Mouse (Mus musculus) granulocyte monocyte progenitor cell, adult 5-6 weeks (primary cell): ENCODE data around the gene Rad9b. TPM values are rescaled to one million over a fixed set of nuclear protein-coding genes. Genes with fewer than 3 reads are reported as not detected.

ENCODE experiments used
- ATAC-seq: replicated peaks from 2 replicates; pipeline ENCODE4 v1.8.0; 2016; ENCODE audit warnings: mild to moderate bottlenecking, moderate TSS enrichment, inconsistent platforms; ENCODE audit not compliant: poor library complexity, severe bottlenecking
- total RNA-seq, 2 experiments: library from RNA; stranded (forward) in 1 of 2; stranded (reverse) in 1 of 2; fragments of 200-712, 200-1000 nt in 1 of 2; fragments of >200 nt in 1 of 2; fragmentation: Nextera tagmentation in 1 of 2; gene quantifications; 2 replicates each; pipeline ENCODE4 v1.2.3; 2014 to 2017

The Rad9b gene
- total RNA-seq, 2 experiments from 2014 or later = 3.3 to 5.6 TPM

DNA sequence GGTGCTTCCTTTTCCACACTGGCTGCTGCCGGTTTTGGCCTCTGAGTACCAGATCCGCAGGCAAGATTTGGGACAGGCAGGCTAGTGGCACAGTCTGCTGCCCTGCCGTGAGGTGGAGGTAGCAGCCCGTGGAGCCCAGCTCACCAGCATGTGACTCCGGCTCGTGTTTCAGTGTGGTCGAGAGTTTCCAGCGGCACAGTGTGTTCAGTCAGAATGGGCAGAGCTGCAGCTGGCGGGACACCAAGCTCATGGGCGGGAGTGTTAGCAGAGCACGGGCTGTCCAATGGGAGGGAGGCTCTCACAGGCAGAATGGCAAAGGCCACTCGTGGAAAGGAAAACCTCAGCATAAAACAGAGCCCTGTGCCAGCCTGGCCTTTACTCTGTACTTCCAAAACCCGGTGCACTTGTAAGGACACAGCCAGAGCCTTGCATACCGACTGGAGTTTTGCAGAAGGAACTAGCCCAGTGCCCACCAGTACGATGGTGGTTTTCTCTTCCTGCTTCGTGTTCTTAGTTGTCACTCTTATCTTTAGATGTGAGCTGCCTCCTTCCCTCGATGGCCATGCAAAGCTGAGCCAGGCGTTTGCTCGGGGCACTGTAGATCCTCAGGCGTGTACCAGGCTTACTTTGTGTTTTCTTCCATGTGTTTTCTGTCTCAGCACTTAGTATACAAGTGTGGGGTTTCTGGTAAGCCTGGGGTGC is 38.9 kb downstream of the Rad9b start:
- peak; percentile 51 for ATAC-seq

DNA sequence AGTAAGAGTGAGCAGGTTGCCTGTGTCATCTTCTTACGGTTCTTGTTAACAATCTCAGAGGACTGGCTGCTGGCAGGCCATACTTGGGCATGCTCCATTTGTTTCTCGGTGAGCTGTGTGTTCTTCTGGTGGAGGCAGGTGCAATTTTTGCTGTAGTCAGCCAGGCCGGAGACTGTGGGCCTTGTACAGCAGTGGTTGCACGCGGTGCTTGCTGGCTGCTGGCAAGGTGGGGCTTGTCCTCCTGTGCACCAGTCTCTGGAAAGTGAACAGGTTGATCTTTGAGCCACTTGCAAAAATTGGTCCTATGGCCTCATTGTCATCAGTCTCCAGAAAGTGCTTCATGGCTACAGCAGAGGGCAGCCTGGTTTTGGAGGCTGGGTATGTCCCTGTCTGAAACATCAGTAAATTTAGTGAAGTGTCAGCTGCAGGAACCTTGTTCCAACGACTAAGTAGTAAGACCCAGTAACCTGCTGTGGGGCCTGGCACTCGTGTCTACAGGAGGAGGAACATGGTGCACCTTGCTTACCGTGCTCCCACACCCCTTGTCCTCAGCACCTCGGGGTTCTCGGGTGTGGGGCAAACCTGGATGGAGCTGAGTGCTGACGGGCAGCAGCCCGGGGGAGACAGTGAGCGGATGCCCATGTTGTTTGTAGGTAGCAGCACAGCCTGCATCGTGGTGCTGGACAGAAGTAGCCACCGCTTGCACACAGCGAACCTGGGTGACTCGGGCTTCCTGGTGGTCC is 40.9 kb downstream of the Rad9b start:
- ATAC-seq = no peak

DNA sequence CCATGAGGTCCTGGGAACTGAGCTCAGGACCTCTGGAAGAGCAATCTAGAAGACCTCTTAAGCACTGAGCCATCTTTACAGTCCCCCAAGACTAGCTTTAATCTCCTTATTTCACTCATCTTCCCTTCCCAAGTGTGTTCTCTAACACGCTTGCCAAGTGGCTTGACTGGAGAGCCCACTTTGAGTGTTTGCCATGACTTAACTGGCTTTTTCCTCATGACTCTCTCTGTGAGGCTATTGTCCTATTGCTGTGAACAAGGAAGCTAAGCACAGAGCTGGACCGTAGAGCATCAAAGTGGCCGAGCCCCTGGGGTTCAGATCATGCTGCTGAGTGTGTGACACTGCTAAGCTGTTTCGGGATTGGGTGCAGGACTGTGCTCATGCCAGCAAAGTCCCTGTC is 41.7 kb downstream of the Rad9b start:
- ATAC-seq = no peak

DNA sequence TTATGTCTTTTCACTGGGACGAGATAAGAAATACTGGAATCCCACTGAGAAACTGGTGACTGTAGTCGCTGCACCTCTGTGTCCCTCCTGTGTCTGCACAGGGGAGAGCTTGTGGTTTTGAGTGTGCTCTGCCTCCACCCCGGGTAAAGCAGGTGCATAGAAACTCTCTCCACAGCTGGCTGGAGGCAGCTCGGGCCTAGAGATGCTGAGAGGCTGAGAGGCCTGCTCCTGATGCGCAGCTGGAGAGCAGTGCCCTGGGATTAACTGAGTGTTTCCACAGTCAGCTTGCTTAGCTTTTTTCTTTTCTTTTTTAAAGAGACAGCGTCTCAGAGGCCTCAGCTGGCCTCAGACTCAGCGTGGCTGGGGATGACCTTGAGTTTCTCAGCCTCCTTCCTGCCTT is 42.3 kb downstream of the Rad9b start:
- no peak for ATAC-seq

DNA sequence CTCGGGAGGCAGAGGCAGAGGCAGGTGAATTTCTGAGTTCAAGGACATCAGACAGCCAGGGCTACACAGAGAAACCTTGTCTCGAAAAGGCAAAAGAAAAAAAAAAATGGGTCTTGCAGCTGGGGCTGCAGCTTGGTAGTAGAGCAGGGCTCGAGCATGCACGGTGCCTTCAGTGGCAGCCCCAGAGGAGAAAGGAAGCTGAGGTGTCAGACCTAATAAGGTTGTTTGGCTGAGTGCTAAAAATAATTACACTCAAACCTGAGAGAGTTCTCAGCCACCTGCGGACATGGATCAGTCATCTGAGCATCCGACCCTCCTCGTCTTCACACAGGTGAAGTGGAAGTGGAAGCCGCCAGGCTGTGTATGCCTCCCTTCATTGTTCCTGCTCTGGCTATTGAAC is 43.3 kb downstream of the Rad9b start:
- no peak for ATAC-seq

DNA sequence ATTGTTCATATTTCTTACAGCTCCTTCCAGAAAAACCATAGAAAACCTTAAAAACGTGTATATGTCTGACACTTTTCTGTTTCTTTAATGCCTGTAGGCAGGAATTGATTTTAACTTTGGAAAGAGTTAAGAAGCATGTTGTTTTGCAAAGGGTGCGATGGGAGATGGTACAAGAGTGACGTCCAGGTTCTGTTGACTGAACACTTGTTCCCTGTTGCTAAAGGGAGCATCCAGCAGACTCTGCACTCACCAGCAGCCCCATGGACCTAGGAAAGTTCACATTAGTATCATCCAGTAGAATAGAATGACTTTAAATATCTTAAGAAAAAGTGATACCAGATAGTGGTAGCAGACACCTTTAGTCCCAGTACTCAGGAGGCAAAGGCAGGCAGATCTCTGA is 47.5 kb downstream of the Rad9b start:
- no peak for ATAC-seq

DNA sequence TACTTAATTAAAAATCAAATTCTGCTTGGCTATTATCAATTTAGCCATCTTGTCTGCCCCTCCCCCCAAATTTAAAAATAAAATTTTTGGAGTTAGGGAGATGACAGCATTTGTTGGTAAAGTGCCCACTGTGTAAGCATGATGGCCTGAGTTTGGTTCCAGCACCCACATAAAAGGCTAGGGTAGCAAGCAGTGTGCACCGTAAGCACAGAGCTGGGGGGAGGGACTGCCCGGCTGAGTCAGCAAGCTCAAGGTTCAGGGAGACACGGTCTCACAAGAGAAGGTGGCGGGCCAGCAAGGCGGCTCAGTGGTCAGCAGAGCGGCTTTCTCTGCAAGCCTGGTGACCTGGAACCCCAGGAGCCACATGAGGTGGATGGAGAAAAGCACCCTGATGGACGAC is 48.6 kb downstream of the Rad9b start:
- no peak for ATAC-seq

DNA sequence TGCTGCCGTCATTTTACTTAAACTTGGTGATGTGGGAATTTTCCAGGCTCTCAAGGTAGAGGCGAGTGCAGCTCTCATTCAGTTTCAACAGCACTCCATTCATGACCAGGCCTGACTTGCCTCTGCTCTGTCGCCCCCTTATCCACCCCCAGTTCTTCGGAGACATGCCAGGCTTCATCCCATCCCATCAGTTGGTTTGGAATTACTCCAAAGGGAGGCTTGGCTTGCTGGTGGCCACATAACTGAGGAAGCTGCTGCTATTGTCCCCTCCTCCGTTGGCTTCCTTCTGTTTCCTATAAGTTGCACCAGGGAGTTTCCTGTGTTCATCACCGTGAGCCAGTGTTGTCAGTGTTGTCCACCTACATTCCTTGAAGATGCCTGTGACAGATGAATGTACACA is 49.5 kb downstream of the Rad9b start:
- 0 out of 2 replicates have a peak, but pooled peaks have one; percentile 12 for ATAC-seq

DNA sequence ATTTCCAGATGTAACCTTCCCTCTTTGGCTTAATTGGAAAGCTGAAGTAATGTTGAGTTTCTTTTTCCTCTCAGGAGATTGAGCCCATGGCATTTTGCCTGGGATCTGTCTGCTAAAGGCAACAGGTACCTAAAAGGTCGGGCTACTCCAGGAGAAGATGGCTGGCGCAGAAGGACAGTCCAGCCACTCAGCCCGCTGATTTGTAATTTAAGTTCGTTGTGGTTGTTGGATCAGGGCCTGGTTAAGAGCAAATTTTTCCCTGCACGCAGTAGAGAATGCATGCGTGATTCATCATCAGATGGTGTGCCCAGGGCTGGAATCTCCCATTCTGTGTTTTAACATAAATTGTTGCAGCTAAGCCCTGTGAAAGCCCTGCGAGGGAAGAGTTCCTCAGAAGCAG is 50.1 kb downstream of the Rad9b start:
- no peak for ATAC-seq

DNA sequence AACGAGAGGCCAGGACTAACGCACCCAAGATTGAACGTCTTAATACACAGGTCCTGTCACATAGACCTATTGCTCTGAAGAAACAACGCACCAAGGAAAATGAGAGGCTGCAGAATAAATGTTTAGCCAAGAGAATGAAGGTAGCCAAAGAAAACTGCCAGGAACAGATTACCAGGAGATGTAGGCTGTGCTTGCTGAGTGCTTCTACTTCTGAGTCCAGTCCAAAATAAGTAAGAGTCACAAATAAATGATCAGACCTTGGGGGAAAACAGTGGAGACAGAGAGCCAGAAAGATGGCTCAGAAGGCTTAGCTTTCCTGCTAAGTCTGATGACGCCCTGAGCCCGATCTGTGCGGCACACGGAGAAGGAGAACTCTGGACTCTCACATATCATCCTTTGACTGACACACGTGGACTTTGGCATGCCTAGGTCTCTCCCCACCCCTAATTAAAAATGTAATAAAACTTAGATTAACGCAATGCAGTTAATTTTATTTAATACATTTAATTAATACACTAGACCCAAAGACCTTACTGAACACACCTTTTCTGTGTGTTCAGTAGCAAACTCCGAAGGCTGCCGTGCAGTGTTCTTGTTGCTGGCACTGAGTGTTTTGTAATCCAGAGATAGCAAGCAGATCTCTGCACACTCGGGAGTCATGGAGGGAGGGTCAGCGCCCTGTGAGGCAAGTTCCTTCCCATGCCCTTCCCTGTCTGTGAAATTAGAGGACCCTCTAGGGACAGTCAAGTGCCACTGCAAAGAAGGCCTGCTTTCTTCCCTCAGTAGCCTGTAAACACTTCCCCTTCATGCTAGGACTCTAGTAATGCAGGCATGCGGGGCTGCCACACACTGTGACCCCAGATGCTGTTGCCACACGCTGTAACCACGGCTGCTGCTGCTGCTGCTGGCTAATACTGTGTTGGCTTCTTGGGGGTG is 51.0 kb downstream of the Rad9b start:
- peak; percentile 97 for ATAC-seq

DNA sequence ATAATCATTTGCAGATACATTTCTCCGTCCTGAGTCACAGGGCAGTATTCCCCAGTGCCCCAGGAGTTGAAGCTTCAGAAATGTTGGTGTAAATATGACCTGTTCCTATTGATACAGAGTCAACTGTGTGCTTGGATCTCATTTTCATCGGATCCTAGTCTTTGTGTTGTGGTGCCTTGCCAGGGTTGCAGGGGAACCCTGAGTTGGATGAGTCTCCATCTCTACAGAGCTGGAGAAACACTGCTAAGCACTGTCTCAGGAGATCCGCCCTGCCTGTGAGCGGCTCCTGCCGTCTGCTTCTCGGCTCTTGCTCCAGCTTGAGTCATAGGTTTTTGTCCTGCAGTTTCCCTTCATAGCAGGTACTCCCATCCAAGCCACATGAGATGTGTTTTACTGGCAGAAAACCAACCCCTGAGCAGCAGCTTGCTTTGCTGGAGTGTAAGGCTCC is 53.9 kb downstream of the Rad9b start:
- ATAC-seq = no peak

DNA sequence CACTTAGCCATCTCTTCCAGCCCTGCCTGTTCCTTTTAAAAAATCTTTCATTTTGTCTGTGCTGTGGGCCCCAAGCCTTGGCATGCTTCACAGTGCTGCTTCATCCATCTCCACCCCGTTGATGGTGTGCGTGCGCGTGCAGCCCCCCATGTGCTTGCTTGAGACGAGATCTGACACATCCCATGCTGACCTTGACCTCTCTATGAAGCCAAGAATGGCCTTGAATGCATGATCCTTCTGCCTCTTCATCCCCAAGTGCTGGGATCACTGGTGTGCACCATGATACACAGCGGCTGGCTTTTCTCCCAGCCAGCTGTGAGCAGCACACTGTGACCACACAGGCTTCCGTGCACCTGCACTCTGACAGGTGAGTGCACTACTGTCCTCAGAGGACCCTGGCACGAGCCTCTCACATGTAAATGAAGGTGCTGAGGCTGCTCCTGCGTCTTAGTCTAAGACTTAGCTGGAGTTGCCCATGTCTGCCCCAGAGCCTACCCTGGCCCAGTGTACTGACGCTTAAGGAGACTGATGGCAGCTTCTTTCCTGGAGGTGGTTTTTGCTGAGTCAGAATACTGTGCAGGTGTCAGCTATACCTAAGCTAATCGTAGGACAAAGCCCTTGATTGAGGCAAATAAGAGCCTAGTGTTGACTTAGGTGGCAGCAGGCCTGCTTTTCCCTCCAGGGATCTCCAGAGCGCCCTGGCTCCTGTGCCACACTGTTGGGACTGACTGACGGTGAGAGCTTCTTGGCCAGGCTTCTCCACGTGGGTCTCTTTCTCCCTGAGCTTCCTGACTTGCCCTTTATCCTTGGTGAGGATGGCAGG is 58.7 kb downstream of the Rad9b start:
- ATAC-seq = no peak

DNA sequence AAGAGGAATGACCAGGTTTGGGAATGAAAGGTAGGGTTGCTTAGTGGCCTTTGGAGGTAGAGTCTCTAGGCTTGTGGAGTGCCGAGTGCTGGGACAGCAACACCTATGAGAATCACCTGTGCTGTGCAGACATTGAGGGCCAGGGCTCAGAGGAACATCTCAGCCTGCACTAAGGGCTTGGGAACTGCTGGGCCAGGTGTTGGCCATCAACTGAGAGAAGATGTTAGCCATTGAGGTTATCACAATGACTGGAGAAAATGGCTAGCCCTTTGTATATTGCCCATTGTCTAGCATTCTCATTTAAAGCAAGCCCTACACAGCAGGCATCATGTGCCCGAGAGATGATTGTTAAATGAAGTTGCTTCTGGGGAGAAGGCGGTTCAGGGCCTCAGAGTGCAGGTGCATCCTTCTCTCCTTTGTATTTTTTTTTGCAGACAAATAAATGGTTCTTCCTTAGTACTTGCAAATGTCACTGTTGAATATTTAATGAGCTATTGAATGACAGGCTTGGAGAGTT is 59.8 kb downstream of the Rad9b start:
- no peak for ATAC-seq

DNA sequence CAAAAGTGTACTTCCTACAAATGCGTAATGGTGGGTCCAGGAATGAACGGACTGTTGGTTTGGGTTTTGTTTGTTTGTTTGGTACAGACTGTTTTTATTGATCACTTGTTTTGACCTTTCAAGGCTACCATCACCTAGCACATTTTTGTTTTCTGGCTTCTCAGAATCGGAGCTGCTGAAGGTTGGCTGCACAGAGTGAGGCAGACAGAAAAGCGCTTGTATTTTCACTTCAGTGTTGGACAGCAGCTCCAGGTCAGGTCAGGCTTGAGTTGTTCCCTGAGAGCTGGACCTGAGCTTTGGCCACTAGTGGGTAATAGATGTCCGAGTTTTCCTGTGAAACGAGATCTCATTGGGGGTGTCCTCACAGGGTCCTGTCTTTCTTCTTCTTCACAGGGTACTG is 60.9 kb downstream of the Rad9b start:
- ATAC-seq = no peak

DNA sequence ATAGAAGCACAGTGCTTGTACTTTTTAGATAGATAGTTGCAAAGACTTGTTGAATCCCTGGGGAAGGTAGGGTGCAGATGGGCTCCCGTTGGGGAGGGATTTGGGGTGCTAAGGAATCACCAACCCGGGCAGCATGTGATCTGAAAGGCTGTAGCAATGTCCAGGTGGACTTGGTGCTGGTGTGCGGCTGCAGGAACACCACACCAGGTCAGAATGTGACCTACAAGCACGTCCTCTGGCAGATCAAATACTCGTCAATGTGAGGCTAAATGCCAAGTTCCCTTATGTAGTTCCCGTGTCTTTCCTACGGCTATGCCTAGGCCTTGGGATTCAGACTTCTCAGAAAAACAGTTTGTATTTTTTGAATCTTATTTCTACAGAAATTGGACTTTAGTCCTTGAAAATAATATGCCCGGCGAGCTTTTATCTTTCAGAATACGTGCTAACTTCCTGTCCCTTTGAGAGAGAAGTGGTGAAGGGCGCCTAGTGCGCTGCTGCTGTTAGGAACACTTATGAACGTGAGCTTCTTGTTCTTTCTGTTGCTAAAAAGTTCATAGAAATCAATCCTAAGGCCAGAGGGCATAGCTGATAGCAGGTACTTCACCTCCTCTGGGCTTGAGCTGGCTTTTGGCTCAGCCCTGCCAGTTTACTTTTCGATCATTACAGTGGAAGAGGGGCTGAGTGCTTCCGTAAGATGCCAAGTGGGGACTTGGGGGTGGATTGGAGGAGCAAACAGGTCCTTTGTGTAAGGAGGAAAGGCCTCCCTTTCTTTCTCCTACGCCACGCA is 62.3 kb downstream of the Rad9b start:
- no peak for ATAC-seq

DNA sequence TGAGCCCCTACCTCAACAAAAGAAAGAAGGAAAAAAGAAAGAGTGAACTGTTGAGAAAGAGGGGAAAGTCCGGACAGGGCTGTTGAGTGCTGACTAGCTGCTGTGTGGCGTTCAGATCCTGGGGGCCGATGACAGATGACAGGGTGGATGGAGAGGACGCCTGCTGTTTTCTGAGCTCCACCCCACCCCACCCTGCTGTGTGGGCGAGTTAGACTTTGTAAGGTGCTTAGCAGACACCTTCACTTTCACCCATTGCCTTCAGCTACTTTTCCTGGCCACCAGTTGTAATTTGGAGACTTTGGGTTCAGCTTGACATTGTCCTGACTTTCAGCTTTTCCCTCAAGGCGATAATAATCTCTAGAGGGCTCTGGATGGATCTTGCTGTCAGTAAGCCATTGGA is 62.9 kb downstream of the Rad9b start:
- ATAC-seq = no peak

DNA sequence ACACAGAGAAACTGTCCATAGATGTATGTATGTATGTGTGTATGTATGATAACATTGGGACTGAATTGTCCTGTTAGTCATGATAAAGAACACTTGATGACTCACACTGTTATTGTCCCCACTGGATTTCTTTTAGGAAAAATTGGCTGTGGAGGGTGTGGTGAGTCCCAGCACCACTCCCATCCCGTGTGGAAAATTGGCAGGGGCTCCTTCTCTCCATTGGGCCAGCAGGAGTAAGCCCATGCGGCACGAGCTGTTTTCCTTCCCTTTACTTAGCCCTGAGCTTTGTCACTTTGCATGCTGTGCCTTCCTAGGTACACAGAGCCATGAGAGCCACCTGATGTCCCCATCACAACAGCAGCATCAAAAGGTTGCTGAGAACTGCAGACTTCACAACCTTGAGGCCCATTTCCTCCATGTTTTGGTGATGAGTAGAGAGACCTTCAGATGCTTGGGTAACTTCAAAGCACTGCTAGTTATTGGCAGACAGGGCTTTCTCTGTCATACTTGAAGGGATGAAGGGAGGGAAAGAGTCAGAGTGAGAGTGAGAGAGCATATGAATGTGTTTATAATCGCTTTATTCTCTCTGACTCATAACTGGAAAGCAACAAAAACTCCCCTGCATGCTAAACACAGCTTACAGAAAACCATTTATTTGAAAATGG is 65.8 kb downstream of the Rad9b start:
- no peak for ATAC-seq

DNA sequence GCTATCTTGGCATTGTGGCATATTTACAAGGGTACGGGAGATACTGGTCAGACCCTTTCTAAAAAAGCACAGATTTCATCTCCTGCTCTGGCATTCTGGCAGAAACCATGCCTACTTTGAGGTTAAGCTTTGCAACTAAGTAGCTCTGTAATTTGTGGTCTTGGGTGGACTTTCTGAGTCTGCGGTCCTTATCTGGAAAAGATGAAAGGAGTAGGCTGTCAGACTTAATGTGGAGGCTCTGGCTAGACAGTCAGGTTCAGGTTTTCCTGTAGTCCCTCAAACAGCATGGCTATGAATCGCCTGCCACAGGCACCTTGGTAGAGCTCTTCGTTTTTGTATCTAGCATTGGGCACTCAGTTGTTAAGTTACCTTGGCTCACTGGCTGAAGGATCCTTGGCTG is 67.0 kb downstream of the Rad9b start:
- no peak for ATAC-seq

DNA sequence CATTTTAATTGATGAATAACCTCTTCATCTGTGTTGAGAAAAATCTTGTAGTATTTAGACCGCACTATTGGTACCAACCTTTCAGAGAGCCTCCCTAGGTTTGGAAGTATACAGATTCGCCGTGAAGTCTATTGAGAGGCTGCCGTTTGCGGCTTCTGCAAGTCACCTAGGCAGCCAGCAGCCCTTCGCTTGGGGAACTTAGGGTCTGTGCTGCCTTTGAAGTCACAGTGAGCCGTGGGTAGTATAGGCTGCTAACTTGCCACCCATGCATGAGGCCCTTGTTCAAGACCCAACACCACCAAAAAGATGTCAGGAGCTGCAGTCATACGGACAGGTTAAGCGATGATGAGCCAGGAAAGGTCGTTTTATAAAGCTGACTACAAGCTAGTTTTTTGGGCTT is 67.8 kb downstream of the Rad9b start:
- no peak for ATAC-seq
